9 mouse cellular contexts compared by ENCODE assay signal in the genomic region with DNA sequence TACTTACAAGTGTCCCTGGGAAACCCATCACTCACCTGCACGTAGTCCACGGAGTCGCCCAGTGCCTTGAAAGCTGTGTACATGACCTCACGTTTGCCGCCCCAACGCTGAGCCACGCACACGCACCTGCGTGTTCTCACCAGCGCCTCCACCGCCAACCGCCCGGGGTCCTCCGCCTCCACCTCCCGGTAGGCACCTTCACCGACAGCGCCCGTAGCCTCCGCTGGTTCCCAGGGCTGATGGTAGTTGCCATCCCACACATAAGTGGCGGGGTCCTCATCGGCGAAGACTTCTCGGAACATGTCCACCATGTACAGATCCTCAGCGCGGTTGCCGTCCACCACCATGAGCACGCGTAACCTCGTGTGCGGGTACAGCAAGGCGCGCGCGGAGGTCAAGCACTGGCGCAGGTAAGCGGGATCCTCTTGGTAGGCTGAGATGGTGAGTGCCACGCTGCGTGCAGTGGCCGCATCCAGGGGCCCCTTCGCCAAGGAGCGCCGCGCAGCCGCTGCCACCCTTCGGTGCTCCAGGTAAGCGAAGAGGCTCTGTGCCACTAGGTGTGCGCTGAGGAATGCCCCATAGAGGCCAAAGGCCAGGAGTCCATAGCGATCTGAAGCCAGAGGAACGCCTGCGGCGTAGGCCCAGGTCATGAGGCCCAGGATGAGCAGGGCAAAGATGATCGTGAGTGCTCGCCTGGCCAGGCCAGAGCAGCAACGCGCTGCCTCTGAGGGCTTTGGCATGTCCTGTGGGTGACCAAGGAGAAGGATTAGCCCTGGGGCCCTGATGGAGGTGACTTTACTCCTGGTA. TPM values are rescaled to one million over a fixed set of nuclear protein-coding genes. Genes with fewer than 3 reads are reported as not detected.
DNase-seq lines count a peak whose midpoint lies in the region; ATAC-seq lines count a peak whose summit lies in the region.
"Had no signal": no experiment of that assay in that cellular context is flagged by ENCODE, and none has a peak within 500 bp of the region (broad histone marks: within the 10 kb centered on the region; RNA-seq: fewer than 3 reads in every experiment).

No protein-coding gene starts in this region.

- DNase-seq in lung, postnatal 36 days: no peak
- DNase-seq in forebrain, embryonic 10.5 days (ENCODE audit: extremely low spot score, low spot score): no peak
- no peak for DNase-seq in intestine, embryonic 14.5 days (ENCODE audit: low spot score)

- peak overlapping the region; percentile 20; the same call in 1 of the 2 replicates for H3K4me2 ChIP-seq in lung, embryonic 15.5 days
- peak overlapping the region; percentile 30 for H3K4me2 ChIP-seq in intestine, embryonic 14.5 days (ENCODE audit: low read length)
- peak overlapping the region; percentile 57 for H3K4me2 ChIP-seq in neural tube, embryonic 15.5 days

- 30% methylated on average over 55 of the region's 55 CpGs for WGBS in lung, embryonic 15.5 days
- 14% methylated on average over 55 of the region's 55 CpGs for WGBS in forebrain, embryonic 10.5 days
- whole genome bisulfite sequencing in intestine, embryonic 14.5 days: 26% methylated on average over 55 of the region's 55 CpGs
- 17% methylated on average over 55 of the region's 55 CpGs for WGBS in neural tube, embryonic 15.5 days

- H3K9me3 ChIP-seq in lung, embryonic 15.5 days: no peaks in the 10 kb centered on the region
- H3K9me3 ChIP-seq in forebrain, embryonic 10.5 days: no peaks in the 10 kb centered on the region
- no peaks in the 10 kb centered on the region for H3K9me3 ChIP-seq in intestine, embryonic 14.5 days (ENCODE audit: control insufficient read depth, low read length)
- H3K9me3 ChIP-seq in neural tube, embryonic 15.5 days (replicated peaks): no peaks in the 10 kb centered on the region

- no peak overlapping the region for H3K4me3 ChIP-seq in lung, embryonic 15.5 days
- H3K4me3 ChIP-seq in forebrain, embryonic 10.5 days: peak overlapping the region; percentile 20
- no peak overlapping the region for H3K4me3 ChIP-seq in intestine, embryonic 14.5 days (ENCODE audit: low read depth, low read length)
- H3K4me3 ChIP-seq in neural tube, embryonic 15.5 days (replicated peaks): peak overlapping the region; percentile 37
- H3K4me3 ChIP-seq: erythroblast, embryonic 14.5 days had no signal

- no peak overlapping the region for H3K27ac ChIP-seq in lung, embryonic 15.5 days
- H3K27ac ChIP-seq in forebrain, embryonic 10.5 days: no peak overlapping the region
- H3K27ac ChIP-seq in intestine, embryonic 14.5 days (ENCODE audit: low read depth): no peak overlapping the region
- H3K27ac ChIP-seq in neural tube, embryonic 15.5 days (replicated peaks): no peak overlapping the region

- H3K27me3 ChIP-seq in lung, embryonic 15.5 days: no peaks in the 10 kb centered on the region
- H3K27me3 ChIP-seq in forebrain, embryonic 10.5 days (ENCODE audit: poor library complexity, severe bottlenecking): peaks cover 39% of the 10 kb centered on the region
- 0 out of 2 replicates have a peak, but pooled peaks cover 8% of the 10 kb centered on the region for H3K27me3 ChIP-seq in intestine, embryonic 14.5 days (replicated peaks; ENCODE audit: control insufficient read depth, insufficient read depth, low read length)
- H3K27me3 ChIP-seq in neural tube, embryonic 15.5 days (replicated peaks): no peaks in the 10 kb centered on the region

- no peak overlapping the region for H3K9ac ChIP-seq in lung, embryonic 15.5 days
- H3K9ac ChIP-seq in intestine, embryonic 14.5 days (ENCODE audit: low read length): no peak overlapping the region
- peak overlapping the region; percentile 8 for H3K9ac ChIP-seq in neural tube, embryonic 15.5 days (replicated peaks)

- H3K4me1 ChIP-seq in lung, embryonic 15.5 days: no peaks in the 10 kb centered on the region
- H3K4me1 ChIP-seq in forebrain, embryonic 10.5 days: peaks cover 11% of the 10 kb centered on the region
- H3K4me1 ChIP-seq in intestine, embryonic 14.5 days (replicated peaks; ENCODE audit: control insufficient read depth, insufficient read depth, low read length): no peaks in the 10 kb centered on the region
- H3K4me1 ChIP-seq in neural tube, embryonic 15.5 days: no peaks in the 10 kb centered on the region

- peak; percentile 36; the same call in 1 of the 2 replicates for ATAC-seq in lung, embryonic 15.5 days (ENCODE audit: borderline replicate concordance, extremely low read depth, low FRiP score, low TSS enrichment)
- peak; percentile 50 for ATAC-seq in intestine, embryonic 14.5 days (replicated peaks; ENCODE audit: low FRiP score, low TSS enrichment, low read depth)
- peak; percentile 77 for ATAC-seq in neural tube, embryonic 15.5 days (ENCODE audit: low FRiP score)
- ATAC-seq in erythroblast, adult 5-6 weeks (replicated peaks; ENCODE audit: low FRiP score, poor library complexity, severe bottlenecking): no peak
- ATAC-seq in activated CD4-positive, CD25-positive, alpha-beta regulatory T cell, adult 4 months: no peak

- 0 out of 2 replicates have a peak, but pooled peaks cover 3% of the 10 kb centered on the region for H3K36me3 ChIP-seq in lung, embryonic 15.5 days
- H3K36me3 ChIP-seq in forebrain, embryonic 10.5 days (replicated peaks): peaks cover 9% of the 10 kb centered on the region; the same call in 1 of the 2 replicates
- peaks cover 3% of the 10 kb centered on the region; the same call in 1 of the 2 replicates for H3K36me3 ChIP-seq in intestine, embryonic 14.5 days (ENCODE audit: control insufficient read depth, insufficient read depth, low read length)
- no peaks in the 10 kb centered on the region for H3K36me3 ChIP-seq in neural tube, embryonic 15.5 days

RNA-seq across cellular contexts. Expression of a gene that starts 4.9 kb away (rescaled TPM):
- 0.93 and 0.97 TPM in 2 replicates for polyA plus RNA-seq in lung, embryonic 15.5 days (2015; fragmentation: Nextera tagmentation; extraction: Ambion mirVana)
- polyA plus RNA-seq in forebrain, embryonic 10.5 days (2016; fragmentation: Nextera tagmentation; extraction: Ambion mirVana): 1.00 and 1.4 TPM in 2 replicates
- polyA plus RNA-seq in intestine, embryonic 14.5 days (2014; fragmentation: Nextera tagmentation; extraction: Ambion mirVana): 1.8 TPM in 2 replicates
- polyA plus RNA-seq in neural tube, embryonic 15.5 days (2015; fragmentation: Nextera tagmentation; extraction: Ambion mirVana): 1.4 and 1.9 TPM in 2 replicates
- total RNA-seq in erythroblast, adult 5-6 weeks (2015; ENCODE audit: low replicate concordance): not detected in 2 replicates
- not detected in 2 replicates for total RNA-seq in erythroblast, adult 5-6 weeks (2017; ENCODE audit: low replicate concordance)
- polyA plus RNA-seq in activated CD4-positive, CD25-positive, alpha-beta regulatory T cell, adult 4 months (2017; shearing (Covaris generic)): not detected
- polyA plus RNA-seq: erythroblast, embryonic 14.5 days had no signal

RNA-seq across cellular contexts. Expression of a gene that starts 23.2 kb away (rescaled TPM):
- polyA plus RNA-seq in lung, embryonic 15.5 days (2015; fragmentation: Nextera tagmentation; extraction: Ambion mirVana): 31.7 and 37.1 TPM in 2 replicates
- polyA plus RNA-seq in forebrain, embryonic 10.5 days (2016; fragmentation: Nextera tagmentation; extraction: Ambion mirVana): 51.0 and 53.7 TPM in 2 replicates
- polyA plus RNA-seq in intestine, embryonic 14.5 days (2014; fragmentation: Nextera tagmentation; extraction: Ambion mirVana): 27.0 and 30.3 TPM in 2 replicates
- 21.8 and 29.6 TPM in 2 replicates for polyA plus RNA-seq in neural tube, embryonic 15.5 days (2015; fragmentation: Nextera tagmentation; extraction: Ambion mirVana)
- total RNA-seq in erythroblast, adult 5-6 weeks (2015; ENCODE audit: low replicate concordance): not detected in 2 replicates
- not detected in 2 replicates for total RNA-seq in erythroblast, adult 5-6 weeks (2017; ENCODE audit: low replicate concordance)
- polyA plus RNA-seq in activated CD4-positive, CD25-positive, alpha-beta regulatory T cell, adult 4 months (2017; shearing (Covaris generic)): 1 to 10 TPM; 5.1 to 6.2 TPM
- polyA plus RNA-seq: erythroblast, embryonic 14.5 days had no signal

RNA-seq across cellular contexts. Expression of a gene that starts 33.6 kb away (rescaled TPM):
- 0.44 and 0.91 TPM in 2 replicates for polyA plus RNA-seq in lung, embryonic 15.5 days (2015; fragmentation: Nextera tagmentation; extraction: Ambion mirVana)
- polyA plus RNA-seq in forebrain, embryonic 10.5 days (2016; fragmentation: Nextera tagmentation; extraction: Ambion mirVana): not detected in 2 replicates
- polyA plus RNA-seq in intestine, embryonic 14.5 days (2014; fragmentation: Nextera tagmentation; extraction: Ambion mirVana): 0.13 TPM in 1 of 2 replicates, not detected in the other
- polyA plus RNA-seq in neural tube, embryonic 15.5 days (2015; fragmentation: Nextera tagmentation; extraction: Ambion mirVana): 0.15 and 0.23 TPM in 2 replicates
- 19.4 and 26.3 TPM in 2 replicates for total RNA-seq in erythroblast, adult 5-6 weeks (2015; ENCODE audit: low replicate concordance)
- total RNA-seq in erythroblast, adult 5-6 weeks (2017; ENCODE audit: low replicate concordance): 8.8 and 17.1 TPM in 2 replicates
- polyA plus RNA-seq in activated CD4-positive, CD25-positive, alpha-beta regulatory T cell, adult 4 months (2017; shearing (Covaris generic)): under 1 TPM in 1 of 2 experiments, not detected in 1; 0.33 TPM
- total RNA-seq: layer of hippocampus, adult 8-10 months had no signal
- polyA plus RNA-seq: erythroblast, embryonic 14.5 days had no signal

RNA-seq across cellular contexts. Expression of a gene that starts 37.5 kb away (rescaled TPM):
- polyA plus RNA-seq in lung, embryonic 15.5 days (2015; fragmentation: Nextera tagmentation; extraction: Ambion mirVana): 1.4 and 1.5 TPM in 2 replicates
- not detected in 2 replicates for polyA plus RNA-seq in forebrain, embryonic 10.5 days (2016; fragmentation: Nextera tagmentation; extraction: Ambion mirVana)
- polyA plus RNA-seq in intestine, embryonic 14.5 days (2014; fragmentation: Nextera tagmentation; extraction: Ambion mirVana): 0.38 TPM in 1 of 2 replicates, not detected in the other
- 0.44 TPM in 1 of 2 replicates, not detected in the other for polyA plus RNA-seq in neural tube, embryonic 15.5 days (2015; fragmentation: Nextera tagmentation; extraction: Ambion mirVana)
- total RNA-seq in erythroblast, adult 5-6 weeks (2015; ENCODE audit: low replicate concordance): 51.6 and 66.7 TPM in 2 replicates
- total RNA-seq in erythroblast, adult 5-6 weeks (2017; ENCODE audit: low replicate concordance): 23.8 and 33.6 TPM in 2 replicates
- polyA plus RNA-seq in activated CD4-positive, CD25-positive, alpha-beta regulatory T cell, adult 4 months (2017; shearing (Covaris generic)): under 1 TPM in 1 of 2 experiments, not detected in 1; 0.69 TPM
- total RNA-seq: layer of hippocampus, adult 8-10 months had no signal
- polyA plus RNA-seq: erythroblast, embryonic 14.5 days had no signal

RNA-seq across cellular contexts. Expression of a gene that starts 37.5 kb away (rescaled TPM):
- not detected in 2 replicates for polyA plus RNA-seq in lung, embryonic 15.5 days (2015; fragmentation: Nextera tagmentation; extraction: Ambion mirVana)
- not detected in 2 replicates for polyA plus RNA-seq in forebrain, embryonic 10.5 days (2016; fragmentation: Nextera tagmentation; extraction: Ambion mirVana)
- polyA plus RNA-seq in intestine, embryonic 14.5 days (2014; fragmentation: Nextera tagmentation; extraction: Ambion mirVana): not detected in 2 replicates
- polyA plus RNA-seq in neural tube, embryonic 15.5 days (2015; fragmentation: Nextera tagmentation; extraction: Ambion mirVana): not detected in 2 replicates
- not detected in 2 replicates for total RNA-seq in erythroblast, adult 5-6 weeks (2015; ENCODE audit: low replicate concordance)
- not detected in 2 replicates for total RNA-seq in erythroblast, adult 5-6 weeks (2017; ENCODE audit: low replicate concordance)
- polyA plus RNA-seq in activated CD4-positive, CD25-positive, alpha-beta regulatory T cell, adult 4 months (2017; shearing (Covaris generic)): under 1 TPM in 1 of 2 experiments, not detected in 1; 0.54 TPM
- total RNA-seq: layer of hippocampus, adult 8-10 months had no signal
- polyA plus RNA-seq: erythroblast, embryonic 14.5 days had no signal

Comparison
In these comparisons a context has a peak if more than half of its experiments do, and no peak if none do; other contexts are left out.
1. ATAC-seq: peak in lung, embryonic 15.5 days (single experiment), intestine, embryonic 14.5 days (single experiment) and neural tube, embryonic 15.5 days (single experiment); none in erythroblast, adult 5-6 weeks (single experiment) and activated CD4-positive, CD25-positive, alpha-beta regulatory T cell, adult 4 months (single experiment).
2. H3K4me3 ChIP-seq: peak in forebrain, embryonic 10.5 days (single experiment) and neural tube, embryonic 15.5 days (single experiment); none in lung, embryonic 15.5 days (single experiment) and intestine, embryonic 14.5 days (single experiment).
3. Peak in every context shown above with its lines, with median percentiles within 50 percentile points of each other: H3K4me2 ChIP-seq.